Mouse (Mus musculus) hindbrain, postnatal 0 days (tissue): ENCODE measurements around the gene Zgrf1. TPM values are rescaled to one million over a fixed set of nuclear protein-coding genes. Genes with fewer than 3 reads are reported as not detected.

Source experiments
- ATAC-seq: fragments of 200-750 bp; cut with Nextera tagmentation; 2 replicates; pipeline ENCODE4 v1.8.0; 2017; ENCODE audit warnings: mild to moderate bottlenecking, moderate TSS enrichment, moderate library complexity
- DNase-seq: peaks from one replicate; pipeline ENCODE4 v3.0.0-alpha.2; 2015; ENCODE audit warnings: low spot score
- H3K27ac ChIP-seq: fragments of 300-500 bp; sonication (generic); 2 replicates; pipeline ENCODE4 v1.5.1; 2014; ENCODE audit warnings: mild to moderate bottlenecking
- H3K27me3 ChIP-seq: fragments of 300-500 bp; sonication (generic); 2 replicates; pipeline ENCODE4 v1.6.1; 2014; ENCODE audit warnings: low read length, mixed read lengths; ENCODE audit not compliant: insufficient read depth
- H3K36me3 ChIP-seq: fragments of 300-500 bp; sonication (generic); 2 replicates; pipeline ENCODE4 v1.6.1; 2014; ENCODE audit warnings: low read length, mixed read lengths; ENCODE audit not compliant: insufficient read depth
- H3K4me1 ChIP-seq: fragments of 300-500 bp; sonication (generic); 2 replicates; pipeline ENCODE4 v1.6.1; 2014; ENCODE audit warnings: antibody characterized with exemption, low read length, mixed read lengths; ENCODE audit not compliant: insufficient read depth
- H3K4me2 ChIP-seq: fragments of 300-500 bp; sonication (generic); 2 replicates; pipeline ENCODE4 v1.6.1; 2014; ENCODE audit warnings: low read depth, mild to moderate bottlenecking, low read length, moderate library complexity, mixed read lengths
- H3K4me3 ChIP-seq: fragments of 300-500 bp; sonication (generic); 2 replicates; pipeline ENCODE4 v1.5.1; 2014; ENCODE audit warnings: low read length
- H3K9ac ChIP-seq: fragments of 300-500 bp; sonication (generic); replicated peaks from 2 replicates; pipeline ENCODE4 v1.6.1; 2014; ENCODE audit warnings: mild to moderate bottlenecking, low read length, moderate library complexity, mixed read lengths
- H3K9me3 ChIP-seq: fragments of 300-500 bp; sonication (generic); 2 replicates; pipeline ENCODE4 v1.6.1; 2016; ENCODE audit warnings: low read length, mixed read lengths
- CTCF ChIP-seq: IDR thresholded peaks from 2 replicates; pipeline ENCODE4 v1.5.1; 2016; ENCODE audit warnings: antibody characterized with exemption, control low read depth, low read depth
- WGBS: fragments of 180-500 bp; shearing (Covaris S2); extraction: QIAGEN DNeasy Blood & Tissue Kit; methylation state at CpG from one replicate; pipeline ENCODE4 v1.1.7; 2014; 5-methylcytosine and 5-hydroxymethylcytosine counted together
- polyA plus RNA-seq: library from polyadenylated mRNA; unstranded; fragments of >200 nt; fragmentation: Nextera tagmentation; extraction: Ambion mirVana; gene quantifications from 2 replicates; pipeline ENCODE4 v1.2.1, GENCODE M21; 2015
- total RNA-seq: library from RNA; depleted of rRNA; stranded (reverse); fragments of >200 nt; gene quantifications from 2 replicates; pipeline ENCODE4 v1.2.3, GENCODE M21; 2014

Gene Zgrf1
- total and polyA plus RNA-seq, 2 experiments from 2014 or later: 3.0 to 4.0 TPM

GRCm38 (mm10) chr3:127558201-127558600, 4.9 kb downstream of the Zgrf1 start:
- peaks cover 6% of the 10 kb centered on the region; the same call in 1 of the 2 replicates for H3K36me3 ChIP-seq
- ATAC-seq: no peak
- H3K4me2 ChIP-seq: no peak overlapping the region
- DNase-seq: no peak
- H3K27me3 ChIP-seq: no peaks in the 10 kb centered on the region
- no peak overlapping the region for H3K27ac ChIP-seq
- H3K9ac ChIP-seq: no peak overlapping the region
- TF ChIP-seq CTCF: 0 out of 2 replicates have a peak, but pooled peaks have one; percentile 12
- no peak overlapping the region for H3K4me3 ChIP-seq
- H3K9me3 ChIP-seq: no peaks in the 10 kb centered on the region
- H3K4me1 ChIP-seq: peaks cover 5% of the 10 kb centered on the region; the same call in 1 of the 2 replicates

- WGBS: 90% methylated on average over 4 of the region's 4 CpGs
- Histone ChIP-seq H3K4me1 (no peaks in the 10 kb centered on the region), H3K36me3 (peaks cover 6% of the 10 kb centered on the region; the same call in 1 of the 2 replicates), H3K9me3 (no peaks in the 10 kb centered on the region), H3K9ac (no peak overlapping the region), H3K27ac (no peak overlapping the region), H3K4me3 (no peak overlapping the region), H3K4me2 (no peak overlapping the region), H3K27me3 (no peaks in the 10 kb centered on the region)
- no peak for TF ChIP-seq CTCF
- ATAC-seq: no peak
- DNase-seq: no peak
Observed at GRCm38 (mm10) chr3:127562974-127563373, 9.7 kb downstream of the Zgrf1 start.

- WGBS: 77% methylated on average over 3 of the region's 3 CpGs
Observed at GRCm38 (mm10) chr3:127565129-127565528, 11.8 kb downstream of the Zgrf1 start.

GRCm38 (mm10) chr3:127572557-127572956, 19.3 kb downstream of the Zgrf1 start:
- no peak overlapping the region for H3K9ac ChIP-seq
- no peaks in the 10 kb centered on the region for H3K4me1 ChIP-seq
- H3K4me2 ChIP-seq: 0 out of 2 replicates have a peak overlapping the region, but pooled peaks have one; percentile 6
- no peak overlapping the region for H3K4me3 ChIP-seq
- DNase-seq: peak; percentile 81
- no peaks in the 10 kb centered on the region for H3K36me3 ChIP-seq
- H3K27ac ChIP-seq: no peak overlapping the region
- peak; percentile 72 for TF ChIP-seq CTCF
- 67% methylated on average over 4 of the region's 4 CpGs for WGBS
- H3K9me3 ChIP-seq: no peaks in the 10 kb centered on the region
- H3K27me3 ChIP-seq: no peaks in the 10 kb centered on the region
- ATAC-seq: peak; percentile 68; the same call in 1 of the 2 replicates

More at GRCm38 (mm10) chr3:127565129-127565528, 11.8 kb downstream of the Zgrf1 start:
- peaks cover 6% of the 10 kb centered on the region; the same call in 1 of the 2 replicates for H3K36me3 ChIP-seq
- no peak overlapping the region for H3K27ac ChIP-seq
- no peak overlapping the region for H3K4me2 ChIP-seq
- ATAC-seq: no peak
- no peaks in the 10 kb centered on the region for H3K4me1 ChIP-seq
- no peak overlapping the region for H3K4me3 ChIP-seq
- H3K9me3 ChIP-seq: no peaks in the 10 kb centered on the region
- no peaks in the 10 kb centered on the region for H3K27me3 ChIP-seq
- DNase-seq: no peak
- peak; percentile 25; the same call in 1 of the 2 replicates for TF ChIP-seq CTCF
- H3K9ac ChIP-seq: no peak overlapping the region

- TF ChIP-seq CTCF: no peak
- Histone ChIP-seq H3K27me3 (no peaks in the 10 kb centered on the region), H3K9ac (no peak overlapping the region), H3K36me3 (no peaks in the 10 kb centered on the region; the same call in 1 of the 2 replicates), H3K4me1 (no peaks in the 10 kb centered on the region), H3K27ac (no peak overlapping the region), H3K4me3 (no peak overlapping the region), H3K9me3 (no peaks in the 10 kb centered on the region), H3K4me2 (no peak overlapping the region)
- ATAC-seq: no peak
- DNase-seq: no peak
- WGBS: 87% methylated on average over 1 of the region's 1 CpGs
Observed at GRCm38 (mm10) chr3:127597136-127597535, 43.8 kb downstream of the Zgrf1 start.

GRCm38 (mm10) chr3:127608109-127608508, 54.8 kb downstream of the Zgrf1 start:
- 96% methylated on average over 2 of the region's 2 CpGs for WGBS

GRCm38 (mm10) chr3:127625296-127625695, 72.0 kb downstream of the Zgrf1 start:
- DNase-seq (peak; percentile 73), ATAC-seq (peak; percentile 66)
- H3K27me3 ChIP-seq: peaks cover 37% of the 10 kb centered on the region
- under 1% methylated on average over 36 of the region's 36 CpGs for WGBS
- H3K36me3 ChIP-seq: no peaks in the 10 kb centered on the region
- no peaks in the 10 kb centered on the region for H3K4me1 ChIP-seq
- no peak overlapping the region for H3K9ac ChIP-seq
- no peaks in the 10 kb centered on the region for H3K9me3 ChIP-seq
- peak; percentile 74 for TF ChIP-seq CTCF
- H3K4me3 ChIP-seq: peak overlapping the region; percentile 29
- H3K27ac ChIP-seq: no peak overlapping the region
- H3K4me2 ChIP-seq: peak overlapping the region; percentile 46

More at GRCm38 (mm10) chr3:127608109-127608508, 54.8 kb downstream of the Zgrf1 start:
- ATAC-seq (no peak), DNase-seq (no peak)
- Histone ChIP-seq H3K36me3 (no peaks in the 10 kb centered on the region), H3K9ac (no peak overlapping the region), H3K9me3 (no peaks in the 10 kb centered on the region), H3K4me2 (no peak overlapping the region), H3K4me3 (no peak overlapping the region), H3K27ac (no peak overlapping the region), H3K4me1 (no peaks in the 10 kb centered on the region), H3K27me3 (no peaks in the 10 kb centered on the region)
- peak; percentile 35 for TF ChIP-seq CTCF
